Mouse (Mus musculus) C2C12 (cell line): ENCODE results near the gene S100a11.

Experiments used
- CEBPB ChIP-seq: IDR thresholded peaks from one replicate; pipeline ENCODE4 v1.6.1; 2011; ENCODE audit warnings: low read depth, mild to moderate bottlenecking, control low read depth, moderate library complexity
- CTCF ChIP-seq: IDR thresholded peaks from one replicate; pipeline ENCODE4 v1.5.1; 2011; ENCODE audit not compliant: control insufficient read depth, insufficient read depth, insufficient read length
- FOSL1 ChIP-seq: IDR thresholded peaks from one replicate; pipeline ENCODE4 v1.8.0; 2011; ENCODE audit warnings: mild to moderate bottlenecking, low read length; ENCODE audit not compliant: poor library complexity, insufficient read depth, severe bottlenecking
- MAX ChIP-seq: IDR thresholded peaks from one replicate; pipeline ENCODE4 v1.6.1; 2011; ENCODE audit warnings: mild to moderate bottlenecking, control low read depth
- MYOG ChIP-seq: IDR thresholded peaks from one replicate; pipeline ENCODE4 v1.6.1; 2011; ENCODE audit not compliant: control insufficient read depth, insufficient read length; ENCODE audit errors: extremely low read depth
- USF1 ChIP-seq: IDR thresholded peaks from one replicate; pipeline ENCODE4 v1.6.1; 2011; ENCODE audit warnings: low read depth, mild to moderate bottlenecking, control low read depth, moderate library complexity

DNA sequence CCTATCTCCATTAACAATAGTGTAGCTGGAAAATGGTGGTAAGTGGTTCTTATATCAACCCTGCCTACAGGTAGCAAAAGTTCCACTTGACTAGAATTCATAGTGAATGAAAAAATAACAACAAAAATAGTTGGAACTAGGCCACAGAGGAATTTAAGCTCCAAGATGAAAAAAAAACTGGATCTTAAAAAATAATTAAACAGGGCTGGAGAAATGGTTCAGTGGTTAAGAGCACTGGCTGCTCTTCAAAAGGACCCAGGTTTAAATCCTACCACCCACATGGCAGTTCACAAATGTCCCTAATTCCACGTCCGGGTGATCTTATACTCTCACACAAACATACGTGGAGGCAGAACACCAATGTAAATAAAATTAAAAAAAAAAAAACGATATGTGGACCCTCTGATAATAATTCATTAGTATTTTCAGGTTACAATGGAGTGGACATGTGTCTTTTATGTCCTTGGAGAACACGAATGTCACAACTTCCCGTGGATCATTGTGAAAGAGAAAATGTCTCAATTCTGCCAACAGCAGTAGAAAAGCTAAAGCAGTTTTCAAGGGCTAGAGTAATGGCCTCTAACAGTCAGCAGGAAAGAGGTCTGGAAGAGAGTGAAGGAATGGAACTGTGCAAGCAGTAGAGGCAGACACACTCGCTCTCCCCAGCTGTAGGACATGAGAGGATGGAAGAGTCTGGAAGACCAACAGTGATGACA is 7.7 kb upstream of the S100a11 start:
- TF ChIP-seq MYOG (no peak), CTCF (no peak), MAX (no peak), CEBPB (no peak), USF1 (no peak), FOSL1 (no peak)
